ENCODE assay signal across 12 mouse cellular contexts in the genomic region with DNA sequence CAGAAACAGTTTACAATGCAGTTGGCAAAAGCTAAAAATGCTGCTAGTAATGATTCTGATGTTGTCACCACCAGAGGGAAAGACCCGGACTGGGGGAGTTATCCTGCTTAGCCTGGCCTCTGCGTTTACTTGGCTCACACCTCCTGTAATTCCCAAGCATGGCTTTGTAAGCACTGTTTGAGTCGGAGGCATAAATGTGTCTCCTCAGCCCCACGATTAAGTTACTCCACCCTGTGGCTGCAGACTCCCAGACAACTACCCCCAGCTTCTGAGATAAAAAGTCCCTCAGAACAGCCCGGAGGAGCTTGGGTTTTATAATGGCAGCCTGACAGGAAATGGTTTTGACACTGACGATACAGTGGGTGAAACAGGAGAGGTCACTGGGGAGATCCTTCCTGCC.
A peak's percentile ranks its signal among the peaks of the same experiment; 100 is the strongest.
DNase-seq lines count a peak whose midpoint lies in the region; ATAC-seq and TF ChIP-seq lines count a peak whose summit lies in the region.
"Had no signal": no experiment of that assay in that cellular context is flagged by ENCODE, and none has a peak within 500 bp of the region (broad histone marks: within the 10 kb centered on the region; RNA-seq: fewer than 3 reads in every experiment).

No protein-coding gene starts in this region.

- 21% methylated on average over 6 of the region's 6 CpGs for WGBS in liver, postnatal 0 days (ENCODE audit: insufficient replicate concordance)
- 6% methylated on average over 6 of the region's 6 CpGs for WGBS in heart, embryonic 15.5 days
- WGBS in liver, embryonic 16.5 days (ENCODE audit: insufficient replicate concordance): 14% methylated on average over 6 of the region's 6 CpGs
- WGBS in neural tube, embryonic 15.5 days: 38% methylated on average over 6 of the region's 6 CpGs

- no peak overlapping the region for H3K4me3 ChIP-seq in liver, postnatal 0 days (ENCODE audit: low read depth, low read length)
- H3K4me3 ChIP-seq in heart, embryonic 15.5 days: no peak overlapping the region
- H3K4me3 ChIP-seq in liver, embryonic 16.5 days (ENCODE audit: low read depth, low read length): no peak overlapping the region
- no peak overlapping the region for H3K4me3 ChIP-seq in neural tube, embryonic 15.5 days (replicated peaks)

- peaks cover 4% of the 10 kb centered on the region; the same call in 1 of the 2 replicates for H3K4me1 ChIP-seq in liver, postnatal 0 days (ENCODE audit: insufficient read depth)
- H3K4me1 ChIP-seq in heart, embryonic 15.5 days (replicated peaks): peaks cover 42% of the 10 kb centered on the region
- no peaks in the 10 kb centered on the region for H3K4me1 ChIP-seq in liver, embryonic 16.5 days (ENCODE audit: control insufficient read depth, low read depth, low read length)
- no peaks in the 10 kb centered on the region for H3K4me1 ChIP-seq in neural tube, embryonic 15.5 days

- no peak overlapping the region for H3K4me2 ChIP-seq in liver, postnatal 0 days (ENCODE audit: low read depth, low read length)
- no peak overlapping the region for H3K4me2 ChIP-seq in heart, embryonic 15.5 days
- no peak overlapping the region for H3K4me2 ChIP-seq in liver, embryonic 16.5 days (ENCODE audit: low read depth, low read length)
- H3K4me2 ChIP-seq in neural tube, embryonic 15.5 days: no peak overlapping the region

- H3K27me3 ChIP-seq in liver, postnatal 0 days (ENCODE audit: insufficient read depth, low read length): no peaks in the 10 kb centered on the region
- no peaks in the 10 kb centered on the region for H3K27me3 ChIP-seq in heart, embryonic 15.5 days
- H3K27me3 ChIP-seq in liver, embryonic 16.5 days (ENCODE audit: control insufficient read depth, insufficient read depth, low read depth, low read length): no peaks in the 10 kb centered on the region
- no peaks in the 10 kb centered on the region for H3K27me3 ChIP-seq in neural tube, embryonic 15.5 days (replicated peaks)

- no peaks in the 10 kb centered on the region for H3K36me3 ChIP-seq in liver, postnatal 0 days (replicated peaks; ENCODE audit: insufficient read depth, low read length)
- H3K36me3 ChIP-seq in heart, embryonic 15.5 days: no peaks in the 10 kb centered on the region
- H3K36me3 ChIP-seq in liver, embryonic 16.5 days (ENCODE audit: control insufficient read depth, insufficient read depth): no peaks in the 10 kb centered on the region
- H3K36me3 ChIP-seq in neural tube, embryonic 15.5 days: no peaks in the 10 kb centered on the region

- no peak for ATAC-seq in liver, postnatal 0 days
- peak; percentile 83 for ATAC-seq in common myeloid progenitor, adult 5-6 weeks (replicated peaks; ENCODE audit: low read depth, poor library complexity, severe bottlenecking)
- ATAC-seq in heart, embryonic 15.5 days (replicated peaks; ENCODE audit: insufficient number of reproducible peaks, insufficient read depth, low FRiP score, low read depth): no peak
- peak; percentile 21; the same call in 1 of the 2 replicates for ATAC-seq in liver, embryonic 16.5 days (ENCODE audit: low read depth)
- no peak for ATAC-seq in neural tube, embryonic 15.5 days (ENCODE audit: low FRiP score)
- no peak for ATAC-seq in erythroblast, adult 5-6 weeks (replicated peaks; ENCODE audit: low FRiP score, poor library complexity, severe bottlenecking)
- ATAC-seq: forebrain, embryonic 16.5 days had no signal

- peak; percentile 5 for DNase-seq in liver
- DNase-seq in liver, postnatal 0 days: no peak
- DNase-seq in testis, postnatal 10 days (ENCODE audit: low spot score): no peak
- DNase-seq: kidney, adult 18-20 months; layer of hippocampus, adult 9-11 months; spleen, adult 18-20 months had no signal

- TF ChIP-seq CTCF in liver, postnatal 0 days (IDR thresholded peaks at IDR 0.05; ENCODE audit: low read depth): no peak

- H3K9ac ChIP-seq in liver, postnatal 0 days (replicated peaks): no peak overlapping the region
- no peak overlapping the region for H3K9ac ChIP-seq in heart, embryonic 15.5 days
- H3K9ac ChIP-seq in liver, embryonic 16.5 days (ENCODE audit: low read depth, low read length): no peak overlapping the region
- no peak overlapping the region for H3K9ac ChIP-seq in neural tube, embryonic 15.5 days (replicated peaks)

- H3K27ac ChIP-seq in liver, postnatal 0 days (ENCODE audit: low read depth): no peak overlapping the region
- H3K27ac ChIP-seq in heart, embryonic 15.5 days: peak overlapping the region; percentile 2; the same call in 1 of the 2 replicates
- no peak overlapping the region for H3K27ac ChIP-seq in liver, embryonic 16.5 days (ENCODE audit: low read length)
- H3K27ac ChIP-seq in neural tube, embryonic 15.5 days (replicated peaks): no peak overlapping the region

- H3K9me3 ChIP-seq in liver, postnatal 0 days (ENCODE audit: low read length): no peaks in the 10 kb centered on the region
- H3K9me3 ChIP-seq in heart, embryonic 15.5 days (replicated peaks): no peaks in the 10 kb centered on the region
- no peaks in the 10 kb centered on the region for H3K9me3 ChIP-seq in liver, embryonic 16.5 days (replicated peaks; ENCODE audit: control insufficient read depth, low read length)
- H3K9me3 ChIP-seq in neural tube, embryonic 15.5 days (replicated peaks): no peaks in the 10 kb centered on the region

- TF ChIP-seq EP300 in liver, postnatal 0 days (IDR thresholded peaks at IDR 0.05; ENCODE audit: low read depth): no peak

Comparison
In these comparisons a context has a peak if more than half of its experiments do, and no peak if none do; other contexts are left out.
1. ATAC-seq: peak in common myeloid progenitor, adult 5-6 weeks (single experiment) and liver, embryonic 16.5 days (single experiment); none in liver, postnatal 0 days (single experiment), heart, embryonic 15.5 days (single experiment), neural tube, embryonic 15.5 days (single experiment) and erythroblast, adult 5-6 weeks (single experiment).